Mouse (Mus musculus) erythroid progenitor cell, adult 5-6 weeks (primary cell): ENCODE results near the gene Defb47. TPM values are rescaled to one million over a fixed set of nuclear protein-coding genes. Genes with fewer than 3 reads are reported as not detected.

Experiments
- ATAC-seq: replicated peaks from 2 replicates; pipeline ENCODE4 v1.8.0; 2016; ENCODE audit warnings: moderate number of reproducible peaks, mild to moderate bottlenecking, moderate TSS enrichment, inconsistent platforms; ENCODE audit not compliant: poor library complexity, low FRiP score, severe bottlenecking
- total RNA-seq, 2 experiments: library from RNA; stranded (forward) in 1 of 2; stranded (reverse) in 1 of 2; fragments of 150-400 nt in 1 of 2; fragments of 186-747, 209-891 nt in 1 of 2; gene quantifications; 2 replicates each; pipeline versions ENCODE4 v1.2.3 to v1.2.4; 2015 to 2017; ENCODE audit warnings: low replicate concordance in 2 of 2

The Defb47 gene
- total RNA-seq (2015; ENCODE audit: low replicate concordance) (not detected in 2 replicates), total RNA-seq (2017; ENCODE audit: low replicate concordance) (not detected in 2 replicates)

- no peak for ATAC-seq
Measured at GRCm38 (mm10) chr14:62997777-62998176, at the start of gene Defb47. Gene Defb47 (plus strand): TSS chr14:62998077.

- no peak for ATAC-seq
Measured at GRCm38 (mm10) chr14:62956091-62956490, 41.8 kb upstream of the Defb47 start.

GRCm38 (mm10) chr14:62963632-62964031 lies 34.2 kb upstream of the Defb47 start:
- no peak for ATAC-seq

- no peak for ATAC-seq
Measured at GRCm38 (mm10) chr14:62965342-62965741, 32.5 kb upstream of the Defb47 start.

- ATAC-seq = no peak
Measured at GRCm38 (mm10) chr14:62965811-62966520, 31.9 kb upstream of the Defb47 start.

GRCm38 (mm10) chr14:62975046-62975445 lies 22.8 kb upstream of the Defb47 start:
- ATAC-seq = no peak

- ATAC-seq = no peak
Measured at GRCm38 (mm10) chr14:62979815-62980214, 18.1 kb upstream of the Defb47 start.

GRCm38 (mm10) chr14:62984410-62984809 lies 13.5 kb upstream of the Defb47 start, which contains the start of gene Defb48:
Gene Defb48 (minus strand): TSS chr14:62984510.
- ATAC-seq = no peak

- no peak for ATAC-seq
Measured at GRCm38 (mm10) chr14:62991271-62991670, 6.6 kb upstream of the Defb47 start.

- ATAC-seq = no peak
Measured at GRCm38 (mm10) chr14:62991849-62992510, 5.9 kb upstream of the Defb47 start.

GRCm38 (mm10) chr14:62998977-62999376 lies 1.1 kb downstream of the Defb47 start:
- ATAC-seq = no peak

GRCm38 (mm10) chr14:63002588-63002987 lies 4.7 kb downstream of the Defb47 start:
- ATAC-seq = no peak

GRCm38 (mm10) chr14:63011471-63011870 lies 13.6 kb downstream of the Defb47 start, which contains the start of gene Defb43:
Gene Defb43 (plus strand): TSS chr14:63011771.
- ATAC-seq = no peak

- ATAC-seq = no peak
Measured at GRCm38 (mm10) chr14:63013082-63013481, 15.2 kb downstream of the Defb47 start.

GRCm38 (mm10) chr14:63014667-63015066 lies 16.8 kb downstream of the Defb47 start:
- no peak for ATAC-seq

GRCm38 (mm10) chr14:63020524-63021156 lies 22.8 kb downstream of the Defb47 start:
- no peak for ATAC-seq

GRCm38 (mm10) chr14:63046691-63047090 lies 48.8 kb downstream of the Defb47 start, which contains the start of gene Defb42:
Gene Defb42 (plus strand): TSS chr14:63046991.
- ATAC-seq = no peak

GRCm38 (mm10) chr14:63049910-63050370 lies 52.1 kb downstream of the Defb47 start, which contains the start of gene Defb30:
Gene Defb30 (minus strand): TSS chr14:63049960.
- no peak for ATAC-seq
